Mouse (Mus musculus): Measurements from ENCODE around the gene Zscan10. TPM values are rescaled to one million over a fixed set of nuclear protein-coding genes. Genes with fewer than 3 reads are reported as not detected.

Gene Zscan10
- 0.09 and 0.25 TPM in 2 replicates for polyA plus RNA-seq (2012; rRNA removed)

GRCm38 (mm10) chr17:23600641-23601622 is at the start of gene Zscan10:
Gene Zscan10, plus strand, starts transcription at chr17:23600856.

DNA sequence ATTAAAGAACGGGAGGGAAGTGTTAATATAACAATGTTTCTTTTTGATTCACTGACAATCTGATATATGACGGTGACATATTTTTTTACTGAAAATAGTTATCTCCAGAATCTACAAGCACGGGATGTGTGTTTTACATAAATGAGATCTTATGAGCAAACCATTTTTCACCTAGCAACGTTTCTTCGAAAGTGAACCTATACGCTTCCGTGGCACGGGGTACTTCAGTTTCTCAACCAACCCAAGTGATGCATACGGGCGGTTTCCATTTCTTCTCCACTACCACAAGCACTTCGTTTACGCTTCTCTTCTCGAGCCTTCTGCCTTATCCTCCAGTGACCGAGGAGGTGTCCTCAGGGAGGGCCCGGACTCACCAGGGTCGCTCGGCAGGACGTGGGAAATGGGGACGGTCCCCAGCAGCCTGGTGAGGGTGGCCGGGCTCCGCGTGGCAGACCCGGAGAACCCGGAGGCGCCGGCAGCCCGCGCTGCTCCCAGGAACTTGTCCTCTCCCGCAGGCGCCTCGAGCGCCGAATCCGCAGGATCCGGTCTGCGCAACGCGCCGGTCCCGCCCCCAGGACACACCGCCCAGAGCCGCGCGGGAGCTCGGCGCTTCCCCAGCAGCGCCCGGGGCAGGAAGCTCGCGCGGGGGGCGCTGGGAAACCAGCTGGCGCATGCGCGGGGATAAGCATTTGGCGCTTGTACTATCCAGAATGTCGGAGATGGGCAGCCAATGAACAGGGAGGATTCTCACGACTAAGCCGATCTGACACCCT is 36.9 kb upstream of the Zscan10 start, which contains the start of gene Zfp213:
Gene Zfp213 (minus strand): TSS at position 644 of the 773 bp plus-strand sequence.

GRCm38 (mm10) chr17:23598582-23599552 is 1.8 kb upstream of the Zscan10 start, which contains the start of gene Zfp13:
Gene Zfp13, minus strand, starts transcription at chr17:23599487.

DNA sequence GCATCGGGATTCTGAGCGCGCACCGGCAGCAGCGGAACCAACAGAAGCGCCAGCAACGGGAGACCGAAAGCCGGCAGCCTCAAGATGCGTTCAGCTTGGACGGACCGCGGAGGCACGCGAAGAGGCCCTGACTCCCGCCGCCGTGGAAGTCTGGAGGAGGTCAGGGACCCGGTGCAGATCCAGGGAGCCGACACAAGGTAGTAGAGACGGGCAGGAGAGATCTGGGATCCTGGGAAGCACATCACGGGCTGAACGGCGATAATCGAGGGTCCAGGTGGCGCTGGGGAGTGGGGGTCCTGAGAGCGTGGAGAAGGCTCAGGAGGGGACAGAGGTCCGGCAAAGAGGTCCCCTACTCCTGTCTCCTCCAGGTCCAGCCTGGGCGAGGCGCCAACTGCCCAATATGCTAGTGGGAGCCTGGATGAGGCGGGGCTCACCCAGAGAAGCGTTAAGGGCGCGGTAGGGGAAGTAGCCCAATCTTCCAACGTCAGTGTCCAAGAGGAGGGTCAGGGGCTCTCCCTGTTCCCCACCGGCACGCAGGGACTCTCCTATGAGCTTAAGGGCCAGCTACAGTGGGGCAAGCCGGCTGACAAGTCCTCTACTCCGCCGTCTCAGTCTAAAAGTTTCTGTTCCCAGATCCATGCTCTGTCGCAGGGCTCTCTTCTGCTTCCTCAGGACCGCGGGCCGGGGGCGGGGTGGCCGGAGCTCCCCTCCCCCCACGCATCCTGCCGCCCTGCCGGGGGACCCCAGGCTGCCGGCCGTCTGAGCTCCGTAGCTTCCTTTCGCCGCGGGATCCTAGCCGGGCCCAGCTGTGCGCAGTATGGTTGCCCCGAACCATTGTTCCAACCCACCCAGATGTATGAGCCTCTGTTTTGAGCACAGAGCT is 44.2 kb downstream of the Zscan10 start, which contains the start of gene Mmp25:
Gene Mmp25 (minus strand): TSS at position 665 of the 883 bp plus-strand sequence.

GRCm38 (mm10) chr17:23660117-23660875 is 59.6 kb downstream of the Zscan10 start, which contains the start of gene Bicdl2:
Gene Bicdl2, plus strand, starts transcription at chr17:23660506.

Other genes starting within 250 kb of the Zscan10 start
- gene Vmn2r116, start 216.3 kb upstream of the Zscan10 start, polyA plus RNA-seq (2012; rRNA removed) = not detected in 2 replicates
- not detected in 2 replicates for gene Vmn2r117, start 121.2 kb upstream of the Zscan10 start, polyA plus RNA-seq (2012; rRNA removed)
- gene Zfp213, start 36.6 kb upstream of the Zscan10 start, polyA plus RNA-seq (2012; rRNA removed) = 14.3 and 16.1 TPM in 2 replicates
- 41.5 and 42.5 TPM in 2 replicates for gene Zfp13, start 1.4 kb upstream of the Zscan10 start, polyA plus RNA-seq (2012; rRNA removed)
- gene Mmp25, start 44.4 kb downstream of the Zscan10 start, polyA plus RNA-seq (2012; rRNA removed) = 1.3 and 1.7 TPM in 2 replicates
- 0.15 and 0.43 TPM in 2 replicates for gene Bicdl2, start 59.6 kb downstream of the Zscan10 start, polyA plus RNA-seq (2012; rRNA removed)
- 82.1 and 90.1 TPM in 2 replicates for gene Hcfc1r1, start 72.7 kb downstream of the Zscan10 start, polyA plus RNA-seq (2012; rRNA removed)
- gene Thoc6, start 73.0 kb downstream of the Zscan10 start, polyA plus RNA-seq (2012; rRNA removed) = 47.0 and 47.3 TPM in 2 replicates
- 2.6 and 4.7 TPM in 2 replicates for gene Tnfrsf12a, start 76.6 kb downstream of the Zscan10 start, polyA plus RNA-seq (2012; rRNA removed)
- gene Cldn6, start 78.4 kb downstream of the Zscan10 start, polyA plus RNA-seq (2012; rRNA removed) = 0.39 and 7.4 TPM in 2 replicates
- gene Cldn9, start 83.2 kb downstream of the Zscan10 start, polyA plus RNA-seq (2012; rRNA removed) = 0.92 and 2.9 TPM in 2 replicates
- gene 1520401A03Rik, start 121.9 kb downstream of the Zscan10 start, polyA plus RNA-seq (2012; rRNA removed) = 0.15 and 0.78 TPM in 2 replicates
- gene Pkmyt1, start 125.5 kb downstream of the Zscan10 start, polyA plus RNA-seq (2012; rRNA removed) = 38.5 and 40.6 TPM in 2 replicates
- gene Paqr4, start 140.0 kb downstream of the Zscan10 start, polyA plus RNA-seq (2012; rRNA removed) = 23.6 and 25.2 TPM in 2 replicates
- 1.1 and 6.0 TPM in 2 replicates for gene Kremen2, start 145.0 kb downstream of the Zscan10 start, polyA plus RNA-seq (2012; rRNA removed)
- 97.4 and 99.1 TPM in 2 replicates for gene Flywch1, start 170.7 kb downstream of the Zscan10 start, polyA plus RNA-seq (2012; rRNA removed)
- gene Flywch2, start 185.2 kb downstream of the Zscan10 start, polyA plus RNA-seq (2012; rRNA removed) = 44.8 and 54.5 TPM in 2 replicates
- 634 and 697 TPM in 2 replicates for gene Srrm2, start 189.7 kb downstream of the Zscan10 start, polyA plus RNA-seq (2012; rRNA removed)
- gene Elob, start 228.3 kb downstream of the Zscan10 start, polyA plus RNA-seq (2012; rRNA removed) = 905 and 997 TPM in 2 replicates
- gene Prss33, start 235.2 kb downstream of the Zscan10 start, polyA plus RNA-seq (2012; rRNA removed) = 0.31 and 0.74 TPM in 2 replicates
- 0.10 and 0.16 TPM in 2 replicates for gene Prss32, start 243.0 kb downstream of the Zscan10 start, polyA plus RNA-seq (2012; rRNA removed)
- 1.9 TPM in 2 replicates for gene Prss41, start 243.3 kb downstream of the Zscan10 start, polyA plus RNA-seq (2012; rRNA removed)

Measured in central nervous system, embryonic 14 days (tissue).